Mouse (Mus musculus): ENCODE measurements around the gene Hoxa10.

Gene Hoxa10

GRCm38 (mm10) chr6:52240389-52241000, at the start of gene Hoxa10:
Gene Hoxa10 (minus strand): TSS chr6:52240854.
- peak; percentile 89 for DNase-seq (ENCODE audit: extremely low spot score)

- DNase-seq (ENCODE audit: extremely low spot score), result peak; percentile 22
Measured at GRCm38 (mm10) chr6:52290186-52290585, 49.5 kb upstream of the Hoxa10 start.

DNA sequence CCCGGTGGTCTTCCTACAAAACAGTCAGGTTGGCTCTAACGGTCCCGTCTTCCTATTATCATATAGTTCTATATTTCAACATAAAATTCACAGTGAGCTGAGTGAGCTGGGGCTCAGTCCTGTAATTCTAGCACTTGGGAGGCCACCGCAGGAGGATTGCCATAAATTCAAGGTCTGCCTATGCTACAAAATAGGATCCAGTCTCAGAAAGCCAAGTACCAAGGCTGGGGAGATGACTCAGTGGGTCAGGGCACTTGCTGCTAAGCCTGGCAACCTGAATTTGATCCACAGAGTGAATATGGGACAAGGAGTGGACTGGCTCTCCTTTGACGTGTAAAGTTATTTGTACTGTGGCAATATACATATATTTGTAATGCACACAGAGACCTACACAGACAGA, 43.2 kb upstream of the Hoxa10 start:
- no peak for DNase-seq (ENCODE audit: extremely low spot score)

GRCm38 (mm10) chr6:52281084-52281483, 40.4 kb upstream of the Hoxa10 start:
- no peak for DNase-seq (ENCODE audit: extremely low spot score)

GRCm38 (mm10) chr6:52276920-52277319, 36.3 kb upstream of the Hoxa10 start:
- no peak for DNase-seq (ENCODE audit: extremely low spot score)

GRCm38 (mm10) chr6:52276382-52276781, 35.7 kb upstream of the Hoxa10 start:
- DNase-seq (ENCODE audit: extremely low spot score), result no peak

- peak; percentile 20 for DNase-seq (ENCODE audit: extremely low spot score)
Measured at GRCm38 (mm10) chr6:52275563-52276280, 35.1 kb upstream of the Hoxa10 start.

- peak; percentile 22 for DNase-seq (ENCODE audit: extremely low spot score)
Measured at GRCm38 (mm10) chr6:52274576-52274975, 33.9 kb upstream of the Hoxa10 start.

- peak; percentile 64 for DNase-seq (ENCODE audit: extremely low spot score)
Measured at GRCm38 (mm10) chr6:52273656-52274280, 33.1 kb upstream of the Hoxa10 start.

GRCm38 (mm10) chr6:52272766-52273655, 32.4 kb upstream of the Hoxa10 start:
- peak; percentile 32 for DNase-seq (ENCODE audit: extremely low spot score)

GRCm38 (mm10) chr6:52270494-52271480, 30.1 kb upstream of the Hoxa10 start:
- peak; percentile 65 for DNase-seq (ENCODE audit: extremely low spot score)

GRCm38 (mm10) chr6:52268756-52269155, 28.1 kb upstream of the Hoxa10 start:
- peak; percentile 30 for DNase-seq (ENCODE audit: extremely low spot score)

DNA sequence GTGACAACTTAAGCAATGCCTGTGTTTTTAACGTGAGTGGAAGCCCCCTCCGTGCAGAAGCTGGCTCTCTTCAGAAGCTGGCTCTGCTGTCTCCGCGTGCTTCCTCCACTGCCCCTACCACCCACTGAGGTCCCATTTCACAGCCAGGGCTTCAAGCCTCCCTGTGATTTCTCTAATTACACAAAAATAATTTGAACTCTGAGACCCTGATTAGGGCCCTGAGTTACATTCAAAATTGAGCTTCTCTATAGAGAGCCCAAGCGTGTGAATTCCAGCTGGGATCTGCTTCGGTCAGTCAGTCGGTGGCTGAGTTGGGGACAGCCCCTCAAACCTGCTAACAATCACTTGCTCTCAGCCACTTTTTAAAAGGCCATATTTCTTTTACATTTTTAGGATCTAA, 27.7 kb upstream of the Hoxa10 start:
- DNase-seq (ENCODE audit: extremely low spot score), result peak; percentile 25

DNA sequence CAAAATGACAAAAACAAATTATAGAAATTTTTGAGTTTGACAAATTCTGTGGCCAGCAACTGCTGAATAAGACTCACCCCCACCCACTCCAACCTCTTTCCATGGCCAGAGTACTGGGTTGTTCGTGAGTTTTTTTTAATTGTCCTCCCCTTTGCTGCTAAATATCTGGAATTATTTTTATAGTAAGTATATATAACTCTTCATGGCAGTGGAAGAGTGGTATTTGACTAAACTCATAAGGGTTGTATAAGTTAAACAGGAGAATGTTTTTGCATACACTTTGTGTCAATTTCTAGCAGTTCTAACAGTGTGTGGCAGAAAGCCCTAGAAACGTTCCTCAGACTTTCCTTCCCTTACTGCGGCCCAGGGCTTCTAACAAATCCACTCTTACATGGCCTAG, 27.0 kb upstream of the Hoxa10 start:
- DNase-seq (ENCODE audit: extremely low spot score), result no peak

DNA sequence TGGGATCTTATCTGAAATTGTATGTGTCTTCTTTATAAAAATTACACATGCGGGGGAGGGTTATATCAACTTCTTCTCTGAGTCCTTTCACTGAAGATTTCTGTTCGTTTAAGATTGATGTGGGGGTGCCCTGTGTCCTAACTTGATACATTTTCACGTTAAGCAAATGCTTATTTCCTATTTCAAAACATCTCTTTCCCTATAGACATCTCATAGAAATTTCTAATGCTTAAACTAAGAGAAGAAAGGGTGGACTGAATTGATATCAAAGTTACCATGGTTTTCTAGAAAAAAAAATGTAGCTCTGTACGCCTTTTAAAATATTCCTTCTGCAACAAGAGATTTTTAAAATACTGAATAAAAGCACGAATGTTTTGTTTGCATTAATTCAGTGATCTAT, 26.6 kb upstream of the Hoxa10 start:
- peak; percentile 17 for DNase-seq (ENCODE audit: extremely low spot score)

- peak; percentile 53 for DNase-seq (ENCODE audit: extremely low spot score)
Measured at GRCm38 (mm10) chr6:52266666-52266985, 26.0 kb upstream of the Hoxa10 start.

DNA sequence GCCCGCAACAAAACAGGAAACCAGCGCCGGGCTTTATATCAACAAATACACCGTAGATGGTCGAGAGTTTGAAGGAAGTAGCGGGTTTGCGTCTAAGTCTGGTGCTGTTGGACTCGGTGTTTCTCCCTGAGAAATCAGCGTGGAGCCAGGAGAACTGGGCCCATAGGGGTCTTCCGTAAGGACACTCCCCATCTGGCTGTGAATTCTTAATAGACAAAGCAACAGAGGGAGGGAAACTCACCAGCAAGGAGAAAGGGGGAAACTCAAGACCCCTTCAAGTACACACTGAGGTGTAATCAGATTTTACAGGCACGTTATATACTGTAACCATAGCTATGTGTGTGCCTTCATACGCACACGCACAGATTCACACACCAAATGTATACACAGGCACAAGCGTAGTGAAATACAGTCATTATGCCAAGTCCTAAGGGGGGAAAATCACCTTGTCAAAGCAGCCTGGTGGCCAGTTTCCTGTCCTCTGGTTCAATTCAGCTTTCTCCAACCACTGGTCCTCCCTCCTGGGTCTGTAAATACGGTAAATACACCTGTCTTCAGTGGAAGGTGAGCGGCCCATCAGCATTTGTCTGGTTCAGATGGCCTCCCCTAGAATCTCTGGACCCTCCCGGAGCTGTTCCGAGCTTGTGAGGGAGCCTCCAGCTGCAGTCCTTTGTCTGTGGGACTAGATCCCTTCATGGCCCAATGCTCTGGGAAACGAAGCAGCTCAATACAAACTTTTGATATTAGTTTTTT, 25.4 kb upstream of the Hoxa10 start:
- DNase-seq (ENCODE audit: extremely low spot score), result peak; percentile 54

GRCm38 (mm10) chr6:52265306-52265912, 24.8 kb upstream of the Hoxa10 start:
- DNase-seq (ENCODE audit: extremely low spot score), result peak; percentile 45

DNA sequence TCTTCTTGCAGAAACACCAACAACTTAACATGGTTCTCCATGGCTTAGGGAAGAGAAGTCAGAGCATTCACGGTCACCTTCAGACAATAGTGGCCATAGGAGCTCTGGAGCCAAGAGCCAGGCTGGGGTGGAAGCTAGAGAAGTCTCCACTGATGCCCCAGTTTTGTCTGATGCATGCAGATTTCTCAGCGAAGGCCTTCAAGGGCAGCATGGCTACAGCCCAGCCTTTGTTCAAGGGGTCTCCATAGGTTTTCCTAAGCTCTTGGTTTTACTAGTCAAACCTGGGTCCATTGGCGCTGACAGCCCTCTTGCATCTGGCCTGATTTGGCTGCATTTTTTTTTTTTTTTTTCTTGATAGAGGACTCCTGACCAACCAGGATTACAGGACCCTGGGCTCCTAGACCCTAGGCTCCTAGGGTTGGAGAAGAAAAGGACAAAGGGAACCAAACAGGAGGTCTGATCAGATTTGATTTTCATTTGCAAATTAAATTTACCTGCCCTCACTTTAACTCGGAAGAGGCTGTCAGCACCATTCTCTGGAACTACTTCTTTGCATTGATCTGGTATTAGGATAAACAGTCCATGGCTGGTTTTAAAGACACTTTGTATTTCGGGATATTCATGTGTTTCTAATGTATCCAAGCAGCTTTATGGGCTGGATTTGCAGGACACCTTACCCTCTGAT, 23.6 kb upstream of the Hoxa10 start:
- peak; percentile 20 for DNase-seq (ENCODE audit: extremely low spot score)
